Mouse (Mus musculus): ENCODE measurements at regions not wholly inside any gene's neighbourhood (a gene's known extent, or its start where the extent isn't known, plus 50 kb on each side); places are given as distances from the start of the nearest gene placed in this dataset.

GRCm38 (mm10) chr6:139391307-139391706 lies 110.5 kb downstream of the Rergl start:
- 7% methylated on average over 13 of the region's 13 CpGs for WGBS
- Histone ChIP-seq H3K36me3 (no peaks in the 10 kb centered on the region), H3K4me3 (no peak overlapping the region), H3K9me3 (no peaks in the 10 kb centered on the region), H3K4me1 (replicated peaks) (no peaks in the 10 kb centered on the region), H3K27me3 (ENCODE audit: insufficient read depth, poor library complexity, severe bottlenecking) (no peaks in the 10 kb centered on the region), H3K27ac (no peak overlapping the region)
- DNase-seq (ENCODE audit: low spot score) = peak; percentile 61

- no peak for DNase-seq (ENCODE audit: low spot score)
- WGBS = 89% methylated on average over 2 of the region's 2 CpGs
- Histone ChIP-seq H3K27ac (no peak overlapping the region), H3K4me3 (no peak overlapping the region), H3K4me1 (replicated peaks) (no peaks in the 10 kb centered on the region), H3K27me3 (ENCODE audit: insufficient read depth, poor library complexity, severe bottlenecking) (no peaks in the 10 kb centered on the region), H3K9me3 (no peaks in the 10 kb centered on the region), H3K36me3 (no peaks in the 10 kb centered on the region)
These were observed 150.8 kb downstream of the Rergl start for GRCm38 (mm10) chr6:139350939-139351338.

- no peak overlapping the region for H3K27ac ChIP-seq
- no peaks in the 10 kb centered on the region for H3K4me1 ChIP-seq (replicated peaks)
- H3K27me3 ChIP-seq (ENCODE audit: insufficient read depth, poor library complexity, severe bottlenecking) = no peaks in the 10 kb centered on the region; the same call in 1 of the 2 replicates
- H3K4me3 ChIP-seq = no peak overlapping the region
- no peaks in the 10 kb centered on the region for H3K9me3 ChIP-seq
- 92% methylated on average over 7 of the region's 7 CpGs for WGBS
- no peaks in the 10 kb centered on the region for H3K36me3 ChIP-seq
- DNase-seq (ENCODE audit: low spot score) = no peak
These were observed 176.6 kb downstream of the Rergl start for GRCm38 (mm10) chr6:139325226-139325625.

- peaks cover 5% of the 10 kb centered on the region; the same call in 1 of the 2 replicates for H3K4me1 ChIP-seq (replicated peaks)
- DNase-seq (ENCODE audit: low spot score) = peak; percentile 19
- no peaks in the 10 kb centered on the region for H3K27me3 ChIP-seq (ENCODE audit: insufficient read depth, poor library complexity, severe bottlenecking)
- H3K9me3 ChIP-seq = no peaks in the 10 kb centered on the region
- WGBS = 20% methylated on average over 5 of the region's 5 CpGs
- peak overlapping the region; percentile 74 for H3K27ac ChIP-seq
- no peak overlapping the region for H3K4me3 ChIP-seq
- no peaks in the 10 kb centered on the region for H3K36me3 ChIP-seq
These were observed 194.1 kb downstream of the Rergl start for GRCm38 (mm10) chr6:139307651-139308050.

GRCm38 (mm10) chr6:139304306-139304705 lies 197.5 kb downstream of the Rergl start:
- Histone ChIP-seq H3K36me3 (no peaks in the 10 kb centered on the region), H3K4me3 (no peak overlapping the region), H3K27ac (no peak overlapping the region), H3K4me1 (replicated peaks) (peaks cover 5% of the 10 kb centered on the region; the same call in 1 of the 2 replicates), H3K27me3 (ENCODE audit: insufficient read depth, poor library complexity, severe bottlenecking) (no peaks in the 10 kb centered on the region), H3K9me3 (no peaks in the 10 kb centered on the region)
- WGBS = 89% methylated on average over 2 of the region's 2 CpGs
- no peak for DNase-seq (ENCODE audit: low spot score)

- Histone ChIP-seq H3K4me3 (no peak overlapping the region), H3K27me3 (ENCODE audit: insufficient read depth, poor library complexity, severe bottlenecking) (no peaks in the 10 kb centered on the region), H3K4me1 (replicated peaks) (no peaks in the 10 kb centered on the region), H3K27ac (no peak overlapping the region), H3K9me3 (no peaks in the 10 kb centered on the region), H3K36me3 (no peaks in the 10 kb centered on the region)
- 79% methylated on average over 2 of the region's 2 CpGs for WGBS
- DNase-seq (ENCODE audit: low spot score) = no peak
These were observed 206.1 kb downstream of the Rergl start for GRCm38 (mm10) chr6:139295701-139296100.

- Histone ChIP-seq H3K4me1 (replicated peaks) (no peaks in the 10 kb centered on the region), H3K27me3 (ENCODE audit: insufficient read depth, poor library complexity, severe bottlenecking) (no peaks in the 10 kb centered on the region), H3K9me3 (no peaks in the 10 kb centered on the region), H3K36me3 (no peaks in the 10 kb centered on the region), H3K27ac (no peak overlapping the region), H3K4me3 (no peak overlapping the region)
- 93% methylated on average over 4 of the region's 4 CpGs for WGBS
- DNase-seq (ENCODE audit: low spot score) = no peak
These were observed 222.7 kb downstream of the Rergl start for GRCm38 (mm10) chr6:139279093-139279492.

- Histone ChIP-seq H3K27ac (no peak overlapping the region), H3K9me3 (no peaks in the 10 kb centered on the region), H3K4me3 (no peak overlapping the region), H3K36me3 (no peaks in the 10 kb centered on the region), H3K4me1 (replicated peaks) (no peaks in the 10 kb centered on the region), H3K27me3 (ENCODE audit: insufficient read depth, poor library complexity, severe bottlenecking) (no peaks in the 10 kb centered on the region)
- DNase-seq (ENCODE audit: low spot score) = no peak
- 57% methylated on average over 3 of the region's 3 CpGs for WGBS
These were observed 226.3 kb downstream of the Rergl start for GRCm38 (mm10) chr6:139275512-139275911.

GRCm38 (mm10) chr6:139253704-139254103 lies 248.1 kb downstream of the Rergl start:
- 90% methylated on average over 4 of the region's 4 CpGs for WGBS
- DNase-seq (ENCODE audit: low spot score) = no peak
- no peaks in the 10 kb centered on the region for H3K27me3 ChIP-seq (ENCODE audit: insufficient read depth, poor library complexity, severe bottlenecking)

GRCm38 (mm10) chr6:139248920-139249547 lies 252.7 kb downstream of the Rergl start:
- Histone ChIP-seq H3K36me3 (no peaks in the 10 kb centered on the region), H3K4me1 (replicated peaks) (no peaks in the 10 kb centered on the region), H3K27me3 (ENCODE audit: insufficient read depth, poor library complexity, severe bottlenecking) (no peaks in the 10 kb centered on the region), H3K4me3 (no peak overlapping the region), H3K27ac (no peak overlapping the region), H3K9me3 (no peaks in the 10 kb centered on the region)
- peak; percentile 66 for DNase-seq (ENCODE audit: low spot score)
- WGBS = 36% methylated on average over 11 of the region's 11 CpGs

More at GRCm38 (mm10) chr6:139253704-139254103, 248.1 kb downstream of the Rergl start:
- Histone ChIP-seq H3K9me3 (no peaks in the 10 kb centered on the region), H3K4me3 (no peak overlapping the region), H3K36me3 (no peaks in the 10 kb centered on the region), H3K27ac (no peak overlapping the region), H3K4me1 (replicated peaks) (no peaks in the 10 kb centered on the region)

- H3K4me3 ChIP-seq = no peak overlapping the region
- no peaks in the 10 kb centered on the region for H3K36me3 ChIP-seq
- H3K4me1 ChIP-seq (replicated peaks) = no peaks in the 10 kb centered on the region
- no peaks in the 10 kb centered on the region for H3K27me3 ChIP-seq (ENCODE audit: insufficient read depth, poor library complexity, severe bottlenecking)
- H3K27ac ChIP-seq = no peak overlapping the region
- DNase-seq (ENCODE audit: low spot score) = no peak
- 90% methylated on average over 1 of the region's 1 CpGs for WGBS
- H3K9me3 ChIP-seq = no peaks in the 10 kb centered on the region
These were observed 275.6 kb downstream of the Rergl start for GRCm38 (mm10) chr6:139226127-139226526.

GRCm38 (mm10) chr6:139214488-139214887 lies 287.3 kb downstream of the Rergl start:
- 84% methylated on average over 3 of the region's 3 CpGs for WGBS
- no peaks in the 10 kb centered on the region for H3K27me3 ChIP-seq (ENCODE audit: insufficient read depth, poor library complexity, severe bottlenecking)
- H3K9me3 ChIP-seq = no peaks in the 10 kb centered on the region
- H3K4me3 ChIP-seq = no peak overlapping the region
- no peak overlapping the region for H3K27ac ChIP-seq
- no peaks in the 10 kb centered on the region for H3K4me1 ChIP-seq (replicated peaks)
- H3K36me3 ChIP-seq = no peaks in the 10 kb centered on the region
- DNase-seq (ENCODE audit: low spot score) = no peak

- Histone ChIP-seq H3K36me3 (no peaks in the 10 kb centered on the region), H3K27me3 (ENCODE audit: insufficient read depth, poor library complexity, severe bottlenecking) (no peaks in the 10 kb centered on the region), H3K4me1 (replicated peaks) (no peaks in the 10 kb centered on the region), H3K27ac (no peak overlapping the region), H3K9me3 (no peaks in the 10 kb centered on the region), H3K4me3 (no peak overlapping the region)
- WGBS = 77% methylated on average over 2 of the region's 2 CpGs
- DNase-seq (ENCODE audit: low spot score) = no peak
These were observed 291.5 kb downstream of the Rergl start for GRCm38 (mm10) chr6:139210256-139210655.

- no peaks in the 10 kb centered on the region for H3K27me3 ChIP-seq (ENCODE audit: insufficient read depth, poor library complexity, severe bottlenecking)
- no peak overlapping the region for H3K27ac ChIP-seq
- no peak for DNase-seq (ENCODE audit: low spot score)
- no peaks in the 10 kb centered on the region for H3K4me1 ChIP-seq (replicated peaks)
- no peaks in the 10 kb centered on the region for H3K36me3 ChIP-seq
- WGBS = 89% methylated on average over 4 of the region's 4 CpGs
- H3K4me3 ChIP-seq = no peak overlapping the region
- no peaks in the 10 kb centered on the region for H3K9me3 ChIP-seq
These were observed 303.2 kb downstream of the Rergl start for GRCm38 (mm10) chr6:139198601-139199000.

Data from hindbrain, embryonic 10.5 days (tissue).